Mouse (Mus musculus): ENCODE data around the gene Olfr125.

Gene Olfr125

GRCm38 (mm10) chr17:37832649-37833048 is at the start of gene Olfr125:
Olfr125 (plus strand) TSS chr17:37832949.
- DNase-seq (ENCODE audit: low spot score in 2 of 2): no peak

DNA sequence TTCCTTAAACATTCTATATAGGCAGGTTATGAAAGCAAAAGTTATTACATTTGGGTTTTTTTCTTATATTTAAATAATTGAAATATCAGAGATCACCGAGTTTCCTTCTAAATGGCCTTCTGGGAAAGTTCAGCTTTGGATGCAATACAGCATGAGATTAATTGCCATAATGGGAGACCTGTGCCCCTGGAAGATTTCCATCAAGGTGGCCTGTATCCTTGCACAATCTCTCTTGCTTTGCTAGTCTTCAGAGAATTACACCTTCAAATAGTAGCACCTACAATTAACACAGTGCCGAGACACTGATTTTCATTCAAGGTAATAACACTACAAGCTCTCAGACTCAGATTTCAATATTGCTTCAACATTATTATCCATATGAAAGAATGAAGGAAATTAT is 39.5 kb upstream of the Olfr125 start, which contains the start of gene Olfr123:
Olfr123 (plus strand) TSS at position 301 of the 400 bp plus-strand sequence.
- no peak for DNase-seq (ENCODE audit: low spot score in 2 of 2)

GRCm38 (mm10) chr17:37799588-37799987 is 33.2 kb upstream of the Olfr125 start, which contains the start of gene Olfr124:
Olfr124 (plus strand) TSS chr17:37799888.
- no peak for DNase-seq (ENCODE audit: low spot score in 2 of 2)

- DNase-seq (ENCODE audit: low spot score in 2 of 2): no peak
These were observed 14.4 kb downstream of the Olfr125 start, which contains the start of gene Olfr126 for GRCm38 (mm10) chr17:37847183-37847582. Olfr126 (plus strand) TSS chr17:37847483.

GRCm38 (mm10) chr17:37863901-37864300 is 31.2 kb downstream of the Olfr125 start:
- DNase-seq (ENCODE audit: low spot score in 2 of 2): no peak

DNA sequence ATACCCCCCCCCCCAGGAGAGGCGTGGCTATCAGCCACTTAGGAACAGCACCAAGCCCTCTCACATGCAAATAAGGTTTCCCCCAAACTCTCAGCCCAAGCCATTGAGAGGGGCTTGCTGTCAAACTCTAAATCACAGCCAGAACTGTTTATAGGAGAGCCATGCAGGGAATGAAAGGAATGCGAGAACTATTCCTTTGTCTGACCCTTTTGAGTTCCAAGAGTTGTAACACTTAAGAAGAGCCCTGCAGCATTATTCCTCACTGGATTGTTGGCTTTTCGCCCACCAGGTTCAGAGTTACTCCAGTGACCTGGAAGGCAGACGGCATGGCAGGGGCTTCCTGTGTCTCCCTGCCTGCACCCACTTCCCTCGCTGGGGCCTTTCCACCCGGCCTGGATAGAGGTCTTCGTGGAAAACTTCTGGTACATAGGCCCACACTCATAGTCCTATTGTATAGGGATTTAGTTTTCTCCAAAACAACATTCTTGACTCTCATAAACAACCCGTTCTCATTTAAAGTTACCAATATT is 37.0 kb downstream of the Olfr125 start:
- DNase-seq (ENCODE audit: low spot score in 2 of 2): no peak

DNA sequence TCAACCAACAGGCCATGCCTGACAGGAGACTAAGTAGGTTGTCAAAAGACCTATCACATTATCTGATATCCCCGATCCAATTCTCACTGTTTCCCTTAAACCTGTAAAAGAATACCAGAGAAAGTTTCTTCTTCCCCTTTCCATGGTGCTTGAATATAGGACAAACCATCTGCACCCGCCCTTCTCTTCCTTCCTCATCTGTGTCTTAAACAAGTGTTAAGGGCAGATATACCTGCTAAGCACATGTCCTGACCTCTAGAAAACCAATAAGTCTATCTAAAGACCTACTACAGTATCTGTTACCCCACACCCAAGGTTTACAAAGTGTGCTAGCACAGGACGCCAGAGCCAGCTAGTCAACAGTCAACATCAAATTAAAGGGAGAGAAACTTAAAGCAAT is 41.1 kb downstream of the Olfr125 start:
- DNase-seq (ENCODE audit: low spot score in 2 of 2): no peak

Measured in spleen, postnatal 10 days (tissue).